Mouse (Mus musculus): ENCODE data around the gene Qpctl. TPM values are rescaled to one million over a fixed set of nuclear protein-coding genes. Genes with fewer than 3 reads are reported as not detected.

The Qpctl gene
- polyA plus RNA-seq, 1 experiment from 2014 or later: 28.8 TPM

DNA sequence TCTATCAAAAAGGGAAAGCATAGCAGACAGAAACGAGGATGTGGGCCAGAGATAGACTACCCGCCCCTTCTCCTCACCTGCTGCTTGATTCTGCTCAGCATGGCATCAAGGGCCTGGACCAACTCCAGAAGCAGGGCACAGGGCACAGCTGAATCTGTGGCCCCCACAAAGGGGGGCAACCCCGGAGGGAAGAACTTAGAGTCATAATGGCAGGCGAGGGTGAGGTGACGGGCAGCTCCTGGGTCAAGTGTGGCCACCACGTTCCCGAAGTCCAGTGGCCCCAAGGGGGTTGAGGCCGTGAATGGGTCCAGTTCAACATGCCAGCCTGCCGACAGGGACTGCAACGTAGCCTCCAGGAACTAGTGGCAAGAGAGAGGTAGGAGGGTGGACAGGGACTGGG, 2.3 kb downstream of the Qpctl start:
- Histone ChIP-seq H3K9ac (ENCODE audit: low read depth, low read length) (no peak overlapping the region), H3K4me3 (ENCODE audit: low read depth, low read length) (no peak overlapping the region), H3K4me1 (ENCODE audit: control insufficient read depth, insufficient read depth, low read length) (peaks cover 18% of the 10 kb centered on the region), H3K27me3 (ENCODE audit: control insufficient read depth, insufficient read depth, low read depth, low read length) (no peaks in the 10 kb centered on the region), H3K4me2 (ENCODE audit: low read length) (no peak overlapping the region), H3K36me3 (ENCODE audit: control insufficient read depth, insufficient read depth, low read length) (peaks cover 5% of the 10 kb centered on the region), H3K27ac (ENCODE audit: low read length) (no peak overlapping the region), H3K9me3 (replicated peaks; ENCODE audit: control insufficient read depth, low read length, poor library complexity, severe bottlenecking) (no peaks in the 10 kb centered on the region)
- no peak for ATAC-seq
- WGBS: 92% methylated on average over 10 of the region's 10 CpGs

- peaks cover 30% of the 10 kb centered on the region for H3K36me3 ChIP-seq (ENCODE audit: control insufficient read depth, insufficient read depth, low read length)
- no peaks in the 10 kb centered on the region for H3K4me1 ChIP-seq (ENCODE audit: control insufficient read depth, insufficient read depth, low read length)
- no peak for ATAC-seq
- H3K9ac ChIP-seq (ENCODE audit: low read depth, low read length): no peak overlapping the region
- H3K9me3 ChIP-seq (replicated peaks; ENCODE audit: control insufficient read depth, low read length, poor library complexity, severe bottlenecking): no peaks in the 10 kb centered on the region
- H3K27ac ChIP-seq (ENCODE audit: low read length): no peak overlapping the region
- H3K27me3 ChIP-seq (ENCODE audit: control insufficient read depth, insufficient read depth, low read depth, low read length): no peaks in the 10 kb centered on the region
- H3K4me2 ChIP-seq (ENCODE audit: low read length): no peak overlapping the region
- no peak overlapping the region for H3K4me3 ChIP-seq (ENCODE audit: low read depth, low read length)
- WGBS: 49% methylated on average over 5 of the region's 5 CpGs
Measured at GRCm38 (mm10) chr7:19137380-19137779, 11.7 kb downstream of the Qpctl start.

DNA sequence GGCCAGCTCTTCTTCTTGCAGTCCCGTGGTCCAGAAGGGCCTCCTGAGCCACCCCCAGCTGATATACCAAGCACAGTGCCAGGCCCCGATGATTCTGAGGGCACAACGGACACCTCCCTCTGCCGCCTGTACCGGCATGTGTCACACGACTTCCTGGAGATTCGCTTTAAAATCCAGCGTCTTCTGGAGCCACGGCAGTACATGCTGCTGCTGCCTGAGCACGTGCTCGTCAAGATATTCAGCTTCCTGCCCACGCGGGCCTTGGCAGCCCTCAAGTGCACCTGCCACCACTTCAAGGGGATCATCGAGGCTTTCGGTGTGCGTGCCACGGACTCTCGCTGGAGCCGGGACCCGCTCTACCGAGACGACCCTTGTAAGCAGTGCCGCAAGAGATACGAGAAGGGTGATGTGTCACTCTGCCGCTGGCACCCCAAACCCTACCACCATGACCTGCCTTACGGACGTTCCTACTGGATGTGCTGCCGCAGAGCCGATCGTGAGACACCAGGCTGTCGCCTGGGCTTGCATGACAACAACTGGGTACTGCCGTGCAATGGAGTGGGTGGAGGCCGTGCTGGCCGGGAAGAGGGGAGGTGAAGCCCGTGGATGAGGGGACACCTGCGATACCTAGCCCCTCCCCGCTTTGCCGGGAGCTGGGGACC, 12.3 kb downstream of the Qpctl start:
- no peak overlapping the region for H3K9ac ChIP-seq (ENCODE audit: low read depth, low read length)
- no peaks in the 10 kb centered on the region for H3K9me3 ChIP-seq (replicated peaks; ENCODE audit: control insufficient read depth, low read length, poor library complexity, severe bottlenecking)
- H3K27me3 ChIP-seq (ENCODE audit: control insufficient read depth, insufficient read depth, low read depth, low read length): no peaks in the 10 kb centered on the region
- no peak for ATAC-seq
- H3K36me3 ChIP-seq (ENCODE audit: control insufficient read depth, insufficient read depth, low read length): peaks cover 30% of the 10 kb centered on the region
- WGBS: 91% methylated on average over 38 of the region's 38 CpGs
- H3K4me2 ChIP-seq (ENCODE audit: low read length): no peak overlapping the region
- H3K4me3 ChIP-seq (ENCODE audit: low read depth, low read length): no peak overlapping the region
- peaks cover 4% of the 10 kb centered on the region for H3K4me1 ChIP-seq (ENCODE audit: control insufficient read depth, insufficient read depth, low read length)
- no peak overlapping the region for H3K27ac ChIP-seq (ENCODE audit: low read length)

- H3K4me3 ChIP-seq (ENCODE audit: low read depth, low read length): no peak overlapping the region
- peaks cover 28% of the 10 kb centered on the region; the same call in 1 of the 2 replicates for H3K36me3 ChIP-seq (ENCODE audit: control insufficient read depth, insufficient read depth, low read length)
- H3K27ac ChIP-seq (ENCODE audit: low read length): no peak overlapping the region
- H3K9ac ChIP-seq (ENCODE audit: low read depth, low read length): no peak overlapping the region
- H3K9me3 ChIP-seq (replicated peaks; ENCODE audit: control insufficient read depth, low read length, poor library complexity, severe bottlenecking): no peaks in the 10 kb centered on the region
- H3K27me3 ChIP-seq (ENCODE audit: control insufficient read depth, insufficient read depth, low read depth, low read length): no peaks in the 10 kb centered on the region
- 94% methylated on average over 13 of the region's 13 CpGs for WGBS
- no peak overlapping the region for H3K4me2 ChIP-seq (ENCODE audit: low read length)
- H3K4me1 ChIP-seq (ENCODE audit: control insufficient read depth, insufficient read depth, low read length): peaks cover 4% of the 10 kb centered on the region
- no peak for ATAC-seq
Measured at GRCm38 (mm10) chr7:19136168-19136567, 12.9 kb downstream of the Qpctl start.

DNA sequence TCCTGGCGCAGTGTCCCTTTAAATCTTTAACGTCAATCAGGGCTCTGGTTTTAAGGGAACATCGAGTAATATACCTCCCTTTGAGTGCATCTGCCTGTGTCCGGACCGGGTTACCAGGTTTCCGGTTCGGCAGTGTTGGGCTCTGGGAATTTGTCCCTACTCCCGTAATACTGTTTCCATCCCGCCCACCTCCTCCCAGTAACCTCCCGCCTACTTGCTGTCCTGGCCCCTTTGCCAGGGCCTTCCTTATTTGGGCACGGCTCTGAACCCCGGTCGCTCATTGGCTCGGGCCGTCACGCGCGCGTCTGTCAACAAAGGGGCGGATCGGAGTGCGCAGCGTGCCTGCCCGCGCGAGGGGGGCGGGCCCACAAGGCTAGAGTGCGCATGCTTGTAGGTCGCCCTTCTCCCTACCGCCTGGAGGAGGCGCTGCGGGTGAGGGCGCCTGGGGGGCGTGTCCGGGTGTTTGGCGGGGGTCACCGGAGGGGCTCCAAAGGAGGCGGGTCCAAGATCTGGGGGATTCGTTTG, 17.7 kb downstream of the Qpctl start:
- ATAC-seq: peak; percentile 99
- Histone ChIP-seq H3K4me3 (ENCODE audit: low read depth, low read length) (peak overlapping the region; percentile 58), H3K36me3 (ENCODE audit: control insufficient read depth, insufficient read depth, low read length) (peaks cover 13% of the 10 kb centered on the region), H3K27me3 (ENCODE audit: control insufficient read depth, insufficient read depth, low read depth, low read length) (no peaks in the 10 kb centered on the region), H3K9ac (ENCODE audit: low read depth, low read length) (peak overlapping the region; percentile 70), H3K4me2 (ENCODE audit: low read length) (peak overlapping the region; percentile 61), H3K4me1 (ENCODE audit: control insufficient read depth, insufficient read depth, low read length) (peaks cover 8% of the 10 kb centered on the region), H3K9me3 (replicated peaks; ENCODE audit: control insufficient read depth, low read length, poor library complexity, severe bottlenecking) (no peaks in the 10 kb centered on the region), H3K27ac (ENCODE audit: low read length) (peak overlapping the region; percentile 87)
- under 1% methylated on average over 39 of the region's 39 CpGs for WGBS

DNA sequence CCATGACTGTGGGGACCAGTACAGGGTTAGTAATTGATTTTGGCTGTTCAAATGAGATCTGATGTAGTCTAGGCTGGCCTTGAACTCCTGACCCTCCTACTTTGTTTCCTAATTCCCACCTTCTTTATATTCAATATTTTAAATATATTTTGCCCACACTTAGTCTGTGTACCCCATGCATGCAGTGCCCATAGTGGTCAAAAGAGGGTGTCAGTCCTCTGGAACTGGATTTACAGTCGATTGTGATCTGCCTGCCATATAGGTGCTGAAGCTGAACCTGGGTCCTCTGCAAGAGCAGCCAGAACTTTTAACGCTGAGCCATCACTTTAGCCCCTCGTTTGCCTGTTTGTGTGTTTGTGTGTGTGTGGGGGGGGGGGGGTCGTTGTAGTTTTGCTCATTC, 18.4 kb downstream of the Qpctl start:
- peaks cover 7% of the 10 kb centered on the region for H3K36me3 ChIP-seq (ENCODE audit: control insufficient read depth, insufficient read depth, low read length)
- no peaks in the 10 kb centered on the region for H3K9me3 ChIP-seq (replicated peaks; ENCODE audit: control insufficient read depth, low read length, poor library complexity, severe bottlenecking)
- H3K4me3 ChIP-seq (ENCODE audit: low read depth, low read length): peak overlapping the region; percentile 58
- H3K9ac ChIP-seq (ENCODE audit: low read depth, low read length): peak overlapping the region; percentile 30; the same call in 1 of the 2 replicates
- no peaks in the 10 kb centered on the region for H3K27me3 ChIP-seq (ENCODE audit: control insufficient read depth, insufficient read depth, low read depth, low read length)
- ATAC-seq: 0 out of 2 replicates have a peak, but pooled peaks have one; percentile 19
- peak overlapping the region; percentile 76 for H3K27ac ChIP-seq (ENCODE audit: low read length)
- peaks cover 8% of the 10 kb centered on the region for H3K4me1 ChIP-seq (ENCODE audit: control insufficient read depth, insufficient read depth, low read length)
- H3K4me2 ChIP-seq (ENCODE audit: low read length): peak overlapping the region; percentile 61
- 38% methylated on average over 4 of the region's 4 CpGs for WGBS

DNA sequence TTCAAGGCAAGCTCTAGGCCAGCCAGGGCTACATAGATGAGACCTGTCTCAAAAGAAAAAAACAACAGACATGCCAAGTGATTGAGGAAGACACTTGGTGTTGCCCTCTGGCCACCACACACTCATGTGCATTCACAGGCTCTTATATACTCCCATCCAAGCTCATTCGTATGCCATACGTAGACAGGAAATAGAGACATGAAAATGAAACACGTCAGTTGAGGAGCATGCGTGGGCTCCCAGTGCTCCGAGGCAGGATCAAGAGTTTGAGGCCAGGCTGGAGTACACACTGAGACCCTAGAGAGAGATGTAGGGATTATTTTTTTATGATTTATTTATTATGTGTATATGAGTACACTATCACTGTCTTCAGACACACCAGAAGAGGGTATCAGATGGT, 19.7 kb downstream of the Qpctl start:
- peaks cover 8% of the 10 kb centered on the region for H3K4me1 ChIP-seq (ENCODE audit: control insufficient read depth, insufficient read depth, low read length)
- 96% methylated on average over 5 of the region's 5 CpGs for WGBS
- H3K4me2 ChIP-seq (ENCODE audit: low read length): no peak overlapping the region
- no peak for ATAC-seq
- H3K27ac ChIP-seq (ENCODE audit: low read length): no peak overlapping the region
- no peaks in the 10 kb centered on the region for H3K27me3 ChIP-seq (ENCODE audit: control insufficient read depth, insufficient read depth, low read depth, low read length)
- H3K4me3 ChIP-seq (ENCODE audit: low read depth, low read length): no peak overlapping the region
- no peak overlapping the region for H3K9ac ChIP-seq (ENCODE audit: low read depth, low read length)
- no peaks in the 10 kb centered on the region for H3K9me3 ChIP-seq (replicated peaks; ENCODE audit: control insufficient read depth, low read length, poor library complexity, severe bottlenecking)
- H3K36me3 ChIP-seq (ENCODE audit: control insufficient read depth, insufficient read depth, low read length): peaks cover 3% of the 10 kb centered on the region; the same call in 1 of the 2 replicates

- H3K27me3 ChIP-seq (ENCODE audit: control insufficient read depth, insufficient read depth, low read depth, low read length): no peaks in the 10 kb centered on the region
- no peak overlapping the region for H3K4me2 ChIP-seq (ENCODE audit: low read length)
- 93% methylated on average over 5 of the region's 5 CpGs for WGBS
- no peak overlapping the region for H3K4me3 ChIP-seq (ENCODE audit: low read depth, low read length)
- H3K27ac ChIP-seq (ENCODE audit: low read length): no peak overlapping the region
- H3K4me1 ChIP-seq (ENCODE audit: control insufficient read depth, insufficient read depth, low read length): peaks cover 8% of the 10 kb centered on the region
- ATAC-seq: no peak
- H3K36me3 ChIP-seq (ENCODE audit: control insufficient read depth, insufficient read depth, low read length): peaks cover 3% of the 10 kb centered on the region; the same call in 1 of the 2 replicates
- no peaks in the 10 kb centered on the region for H3K9me3 ChIP-seq (replicated peaks; ENCODE audit: control insufficient read depth, low read length, poor library complexity, severe bottlenecking)
- no peak overlapping the region for H3K9ac ChIP-seq (ENCODE audit: low read depth, low read length)
Measured at GRCm38 (mm10) chr7:19127744-19128143, 21.3 kb downstream of the Qpctl start.

- no peak overlapping the region for H3K27ac ChIP-seq (ENCODE audit: low read length)
- no peaks in the 10 kb centered on the region for H3K9me3 ChIP-seq (replicated peaks; ENCODE audit: control insufficient read depth, low read length, poor library complexity, severe bottlenecking)
- H3K9ac ChIP-seq (ENCODE audit: low read depth, low read length): 0 out of 2 replicates have a peak overlapping the region, but pooled peaks have one; percentile 6
- H3K27me3 ChIP-seq (ENCODE audit: control insufficient read depth, insufficient read depth, low read depth, low read length): no peaks in the 10 kb centered on the region
- no peak overlapping the region for H3K4me3 ChIP-seq (ENCODE audit: low read depth, low read length)
- 91% methylated on average over 6 of the region's 6 CpGs for WGBS
- ATAC-seq: no peak
- peaks cover 3% of the 10 kb centered on the region; the same call in 1 of the 2 replicates for H3K36me3 ChIP-seq (ENCODE audit: control insufficient read depth, insufficient read depth, low read length)
- H3K4me1 ChIP-seq (ENCODE audit: control insufficient read depth, insufficient read depth, low read length): peaks cover 16% of the 10 kb centered on the region
- no peak overlapping the region for H3K4me2 ChIP-seq (ENCODE audit: low read length)
Measured at GRCm38 (mm10) chr7:19124713-19125112, 24.4 kb downstream of the Qpctl start.
